ENCODE assay signal across 18 mouse cellular contexts in genomic region chr2:93749709-93750108, GRCm38 (mm10).
DNase-seq lines count a peak whose midpoint lies in the region; TF ChIP-seq lines count a peak whose summit lies in the region.
"Had no signal": no experiment of that assay in that cellular context is flagged by ENCODE, and none has a peak within 500 bp of the region (broad histone marks: within the 10 kb centered on the region; RNA-seq: fewer than 3 reads in every experiment).

No protein-coding gene starts in this region.

- H3K27ac ChIP-seq in gastrocnemius, adult 2 months = peak overlapping the region; percentile 40; the same call in 1 of the 2 replicates
- H3K27ac ChIP-seq in embryonic facial prominence, embryonic 10.5 days (replicated peaks) = 0 out of 2 replicates have a peak overlapping the region, but pooled peaks have one; percentile 24
- H3K27ac ChIP-seq: embryonic facial prominence, embryonic 13.5 days; forebrain, embryonic 15.5 days; hindbrain, embryonic 12.5 days; liver, embryonic 13.5 days; macrophage; midbrain, embryonic 10.5 days had no signal

- peaks cover 68% of the 10 kb centered on the region for H3K4me1 ChIP-seq in embryonic facial prominence, embryonic 10.5 days

- no peak for TF ChIP-seq CTCF in gastrocnemius, adult 2 months (IDR thresholded peaks at IDR 0.05)

- 96% methylated on average over 4 of the region's 4 CpGs for WGBS in embryonic facial prominence, embryonic 10.5 days

- DNase-seq in gastrocnemius, adult 2 months = no peak
- DNase-seq in gastrocnemius, adult 18-20 months (ENCODE audit: low spot score) = no peak
- peak; percentile 23 for DNase-seq in kidney, adult 9 months
- no peak for DNase-seq in kidney, adult 11 months
- peak; percentile 7 for DNase-seq in NIH3T3 (ENCODE audit: low read depth)
- no peak for DNase-seq in embryonic facial prominence, embryonic 10.5 days (ENCODE audit: low spot score)
- DNase-seq in spleen, adult 18-20 months = no peak
- DNase-seq: adrenal gland, adult 2 months; gastrocnemius, postnatal 36 days; heart, postnatal 10 days; liver, embryonic 13.5 days; right cerebral cortex, postnatal 4 days; thymus, postnatal 14 days had no signal

- H3K36me3 ChIP-seq in embryonic facial prominence, embryonic 10.5 days (replicated peaks) = no peaks in the 10 kb centered on the region; the same call in 1 of the 2 replicates
- H3K36me3 ChIP-seq: embryonic facial prominence, embryonic 13.5 days; forebrain, embryonic 15.5 days; hindbrain, embryonic 12.5 days; liver, embryonic 13.5 days; midbrain, embryonic 10.5 days had no signal

- H3K9me3 ChIP-seq in embryonic facial prominence, embryonic 10.5 days = no peaks in the 10 kb centered on the region
- H3K9me3 ChIP-seq: embryonic facial prominence, embryonic 13.5 days; forebrain, embryonic 15.5 days; hindbrain, embryonic 12.5 days; liver, embryonic 13.5 days; midbrain, embryonic 10.5 days had no signal

- intact Hi-C loops in gastrocnemius, adult 2 months (cut with DNase I) = no loop called here

- H3K4me3 ChIP-seq in gastrocnemius, adult 2 months = no peak overlapping the region
- no peak overlapping the region for H3K4me3 ChIP-seq in embryonic facial prominence, embryonic 10.5 days
- H3K4me3 ChIP-seq: embryonic facial prominence, embryonic 13.5 days; forebrain, embryonic 15.5 days; hindbrain, embryonic 12.5 days; liver, embryonic 13.5 days; midbrain, embryonic 10.5 days had no signal

- H3K27me3 ChIP-seq in embryonic facial prominence, embryonic 10.5 days (replicated peaks; ENCODE audit: low read depth, poor library complexity, severe bottlenecking) = no peaks in the 10 kb centered on the region
- H3K27me3 ChIP-seq: embryonic facial prominence, embryonic 13.5 days; forebrain, embryonic 15.5 days; hindbrain, embryonic 12.5 days; liver, embryonic 13.5 days had no signal

Comparison
In these comparisons a context has a peak if more than half of its experiments do, and no peak if none do; other contexts are left out.
1. DNase-seq: peak in kidney, adult 9 months (single experiment) and NIH3T3 (single experiment); none in gastrocnemius, adult 2 months (single experiment), gastrocnemius, adult 18-20 months (single experiment), kidney, adult 11 months (single experiment), embryonic facial prominence, embryonic 10.5 days (single experiment) and spleen, adult 18-20 months (0 of 2).